Mouse (Mus musculus) bone marrow macrophage, adult 2 months (primary cell): ENCODE measurements around the gene Slc35d3.

Experiments used
- CTCF ChIP-seq: IDR thresholded peaks from 2 replicates; pipeline ENCODE4 v1.5.1; 2012; ENCODE audit warnings: low read depth, mild to moderate bottlenecking, low read length, moderate library complexity
- POLR2A ChIP-seq: IDR thresholded peaks from 2 replicates; pipeline ENCODE4 v1.6.1; 2012; ENCODE audit warnings: mild to moderate bottlenecking, low read depth, low read length, borderline replicate concordance

- TF ChIP-seq CTCF (no peak), POLR2A (no peak)
Measured at GRCm38 (mm10) chr10:19852776-19853175, 1.5 kb upstream of the Slc35d3 start.
